Mouse (Mus musculus): ENCODE data around the gene Slc25a21.

Slc25a21 gene

DNA sequence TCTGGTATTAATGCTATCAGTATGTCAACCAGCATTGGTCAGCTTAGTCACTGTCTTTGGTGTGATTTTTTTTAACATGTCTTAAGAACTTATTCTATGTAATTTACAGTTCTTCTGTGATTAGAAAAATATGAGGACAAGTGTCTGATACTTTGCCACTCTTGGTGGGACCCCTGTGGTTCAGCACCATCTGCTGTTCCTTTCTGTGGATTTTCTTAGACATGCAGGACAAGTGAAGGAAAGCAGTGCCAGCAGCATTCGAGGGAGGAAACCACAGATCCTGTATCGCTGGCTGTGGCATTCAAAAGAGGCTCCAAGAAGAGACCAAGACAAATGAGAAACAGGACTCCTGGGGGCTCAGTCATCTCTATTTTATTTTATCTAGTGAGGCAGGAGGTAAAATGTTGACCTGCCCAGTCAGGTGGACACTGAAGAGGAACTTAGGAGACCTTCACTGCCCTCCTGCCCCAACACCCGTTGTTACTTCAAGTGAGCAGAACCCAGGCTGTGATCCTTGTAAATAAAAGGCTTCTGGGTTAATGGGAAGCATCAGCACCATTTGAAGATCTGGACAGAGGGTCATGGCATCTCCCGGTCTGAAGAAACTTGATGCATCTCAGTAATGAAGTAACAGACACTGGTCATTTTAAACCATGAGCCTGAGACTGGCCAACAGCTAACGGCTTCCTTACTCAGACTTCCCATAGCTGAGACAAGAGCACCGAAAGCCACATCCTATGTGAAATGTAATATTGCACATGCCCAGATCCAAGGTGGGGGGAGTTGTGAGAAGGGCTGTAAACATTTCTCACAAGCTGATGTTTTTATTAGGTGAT is 306.2 kb downstream of the Slc25a21 start:
- no peak for DNase-seq (ENCODE audit: low spot score)

DNA sequence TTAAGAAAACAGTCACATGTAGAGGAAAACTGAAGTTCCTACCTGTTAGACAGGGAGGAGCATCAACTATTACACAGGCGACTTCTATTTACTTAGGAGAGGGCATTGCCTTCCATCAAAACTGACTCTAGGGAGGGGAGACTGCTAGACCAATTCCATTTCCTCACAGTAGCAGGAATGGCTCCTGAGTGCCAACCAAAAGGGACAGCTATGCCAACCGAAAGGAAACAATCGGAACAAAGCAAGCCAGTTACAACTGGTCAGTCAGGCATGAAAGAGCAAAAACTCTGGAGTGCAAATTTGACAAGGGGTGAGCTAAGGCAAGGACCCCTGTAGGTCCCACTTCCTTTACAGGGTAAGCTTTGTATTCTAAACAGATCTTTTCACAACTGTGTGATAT is 319.5 kb downstream of the Slc25a21 start:
- DNase-seq (ENCODE audit: low spot score), result no peak

DNA sequence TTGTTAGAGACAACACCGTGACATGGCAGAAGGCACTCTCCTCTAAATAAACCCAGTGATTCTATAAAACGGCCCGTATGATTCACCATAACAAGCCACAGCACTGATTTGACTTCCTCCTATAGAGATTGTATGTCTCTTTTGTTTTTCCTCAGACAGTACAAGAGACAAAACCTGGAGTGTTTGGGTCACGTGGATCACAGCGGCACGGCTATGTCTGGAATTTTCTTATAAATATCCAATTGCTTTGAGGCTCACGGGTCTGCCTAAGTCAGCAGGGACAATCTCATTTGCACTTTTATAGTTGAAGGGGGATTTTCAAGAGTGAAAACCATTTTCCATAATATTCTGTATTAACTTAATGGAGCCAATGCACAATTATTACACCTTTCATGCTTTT is 320.7 kb downstream of the Slc25a21 start:
- DNase-seq (ENCODE audit: low spot score), result no peak

DNA sequence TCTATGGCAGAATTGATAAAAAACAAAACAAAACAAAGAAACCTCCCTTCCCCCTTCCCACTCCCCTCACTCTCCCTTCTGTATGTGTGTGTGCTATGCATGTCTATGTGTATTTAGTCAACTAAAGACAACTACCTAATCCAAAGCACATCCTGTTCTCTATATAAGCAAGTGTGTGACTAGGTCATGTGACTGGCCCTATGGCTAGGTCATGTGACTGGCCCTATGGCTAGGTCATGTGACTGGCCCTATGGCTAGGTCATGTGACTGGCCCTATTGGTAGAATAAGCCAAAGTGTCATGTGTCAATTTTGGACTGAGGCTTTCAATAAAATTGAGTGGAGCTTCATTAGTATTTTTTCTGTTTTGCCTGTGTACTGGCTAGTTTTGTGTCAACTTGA is 324.1 kb downstream of the Slc25a21 start:
- DNase-seq (ENCODE audit: low spot score), result no peak

DNA sequence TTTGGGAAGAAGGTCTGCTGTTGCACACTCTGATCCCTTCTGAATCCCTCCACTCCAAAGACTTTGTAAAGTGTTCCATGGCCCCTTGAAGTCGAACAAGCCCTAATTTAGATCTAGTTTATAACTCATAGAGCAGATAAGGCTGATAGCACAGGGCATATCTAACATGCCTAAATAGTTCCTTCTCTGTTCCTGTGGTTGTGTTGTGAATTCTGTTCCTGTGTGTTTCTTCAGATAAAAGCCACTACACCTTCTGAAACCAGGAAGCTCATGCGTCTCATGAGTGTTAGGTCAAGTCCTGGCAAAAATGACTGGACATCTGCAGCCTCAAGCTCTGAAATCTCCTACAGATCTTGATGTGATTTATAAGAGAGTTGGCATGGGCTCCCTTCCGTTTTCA is 326.7 kb downstream of the Slc25a21 start:
- DNase-seq (ENCODE audit: low spot score), result no peak

DNA sequence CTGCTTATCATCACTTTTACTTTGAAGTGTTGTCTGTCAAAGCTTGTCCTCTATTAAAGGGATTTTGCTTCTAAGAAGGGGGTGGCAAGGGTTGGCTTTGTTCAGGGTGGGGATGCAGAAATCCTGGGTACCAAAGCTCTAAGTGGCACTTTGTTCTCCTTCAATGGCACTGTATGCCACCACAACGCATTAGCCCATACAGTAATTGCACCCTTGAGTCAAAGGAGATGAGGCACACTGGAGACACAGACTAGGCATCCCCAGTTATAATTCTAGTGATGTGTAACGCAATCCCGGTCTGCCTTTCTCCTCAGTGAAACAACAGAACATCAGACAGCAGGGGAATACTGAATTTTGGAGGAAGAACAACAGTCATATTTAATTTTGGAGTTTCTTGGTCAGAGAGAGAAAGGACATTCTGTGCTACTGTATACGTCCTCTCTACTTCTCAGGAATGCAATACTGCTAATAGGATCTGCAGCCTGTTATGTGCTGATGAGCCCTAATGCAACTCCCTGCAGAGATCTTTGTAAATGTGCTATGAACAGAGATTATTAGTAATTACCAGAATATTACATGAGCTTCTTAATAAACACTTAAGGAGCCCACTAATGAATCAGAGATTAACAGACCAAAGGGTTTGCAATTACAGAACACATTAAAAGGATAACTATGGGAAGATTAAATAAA is 333.3 kb downstream of the Slc25a21 start:
- DNase-seq (ENCODE audit: low spot score), result no peak

DNA sequence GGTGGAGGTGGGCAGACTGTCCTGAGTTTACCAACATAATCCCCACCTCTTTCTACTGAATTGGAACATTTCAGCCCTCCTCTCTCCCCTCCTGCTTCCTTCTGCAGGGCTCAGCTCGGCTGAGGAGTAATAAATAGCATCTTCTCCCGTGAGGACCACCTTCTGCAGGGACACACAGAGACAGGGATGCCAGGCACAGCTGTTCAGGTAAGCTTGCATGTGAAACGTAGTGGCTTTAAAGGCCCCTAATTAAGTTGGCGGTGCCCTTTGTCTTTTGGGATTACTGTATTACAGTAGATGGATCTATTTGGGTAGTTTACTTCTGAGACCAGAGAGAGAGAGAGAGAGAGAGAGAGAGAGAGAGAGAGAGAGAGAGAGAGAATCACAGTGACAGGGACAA is 344.6 kb downstream of the Slc25a21 start:
- DNase-seq (ENCODE audit: low spot score), result no peak

DNA sequence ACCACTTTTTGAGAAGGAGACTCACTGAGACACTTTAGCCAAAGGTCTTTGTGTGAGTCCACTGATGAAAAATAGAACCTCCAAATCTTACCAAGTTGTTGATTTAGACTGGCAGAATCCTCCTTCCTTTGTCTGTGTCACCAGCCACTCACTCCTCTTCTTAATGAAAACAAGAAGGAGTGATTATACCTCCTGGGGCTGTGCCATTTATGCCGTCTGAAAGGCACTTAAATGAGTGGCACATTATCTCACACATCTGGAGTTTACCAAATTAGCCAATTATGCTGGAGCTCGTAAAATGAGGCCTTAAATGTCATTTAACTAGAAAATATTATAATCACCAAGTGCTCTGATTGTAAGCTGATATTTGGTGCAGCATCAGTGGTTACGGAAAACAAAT is 345.8 kb downstream of the Slc25a21 start:
- DNase-seq (ENCODE audit: low spot score), result no peak

DNA sequence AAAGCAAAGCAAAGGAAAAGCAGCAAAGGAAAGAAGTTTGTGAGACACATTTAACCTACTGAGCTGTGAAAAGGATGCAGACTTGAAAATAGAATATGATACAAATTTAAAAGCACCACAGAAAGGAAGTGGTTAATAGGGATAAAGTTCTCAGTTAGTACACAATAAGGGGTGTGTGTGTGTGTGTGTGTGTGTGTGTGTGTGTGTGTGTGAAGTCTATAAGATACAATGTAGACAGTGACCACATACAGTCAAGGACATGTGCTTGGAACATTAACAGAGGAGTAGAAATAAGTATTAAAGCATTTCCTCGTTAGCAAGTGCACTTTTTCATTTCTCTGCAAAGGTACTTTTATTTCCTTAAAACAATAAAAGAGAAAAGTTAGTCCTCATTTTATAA is 367.3 kb downstream of the Slc25a21 start:
- no peak for DNase-seq (ENCODE audit: low spot score)

DNA sequence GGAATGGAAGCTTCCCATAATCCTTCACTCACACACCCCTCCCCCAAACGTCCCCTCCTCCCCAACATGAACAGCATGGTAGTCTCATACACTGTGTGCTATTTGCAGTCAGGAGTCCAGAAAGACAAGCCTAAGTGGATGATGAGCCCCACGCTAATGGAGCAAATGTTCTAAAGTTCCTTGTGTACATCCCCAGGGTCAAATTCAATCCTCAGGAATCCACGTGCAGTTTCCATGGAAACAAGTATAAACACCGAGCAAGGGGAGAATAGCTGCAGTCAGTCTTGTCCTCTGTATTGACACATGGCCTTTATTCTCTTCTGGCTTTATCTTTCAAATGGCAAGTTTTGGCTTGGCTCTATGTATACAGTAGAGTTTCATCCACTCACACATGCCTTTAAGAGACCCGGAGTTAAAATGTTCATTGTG is 367.8 kb downstream of the Slc25a21 start:
- DNase-seq (ENCODE audit: low spot score), result no peak

DNA sequence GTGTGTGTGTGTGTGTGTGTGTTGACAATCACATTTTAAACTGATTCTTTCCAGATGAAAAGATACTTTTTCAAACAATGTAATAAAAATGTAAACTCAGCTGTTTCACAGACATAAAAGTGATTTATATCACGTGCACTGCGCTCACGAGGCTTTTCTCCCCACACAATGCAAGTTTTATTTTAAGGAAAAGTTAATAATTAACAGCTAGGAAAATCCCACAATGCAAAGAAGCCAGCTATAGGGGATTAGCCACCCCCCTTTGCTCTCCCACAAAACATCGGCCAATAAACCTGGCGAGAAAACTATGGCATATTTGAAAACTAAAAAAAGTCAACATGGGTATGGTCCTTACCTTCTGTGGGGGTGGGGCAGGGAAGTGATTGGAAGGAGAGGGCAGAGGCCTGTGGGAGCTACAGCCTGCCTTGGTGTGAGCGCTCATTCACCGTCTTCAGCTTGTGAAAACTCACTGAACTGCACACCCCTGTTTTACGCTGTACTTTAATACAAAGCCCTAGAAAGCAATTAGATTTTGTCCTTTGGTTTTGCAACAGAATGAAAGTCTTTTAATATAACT is 369.4 kb downstream of the Slc25a21 start:
- no peak for DNase-seq (ENCODE audit: low spot score)

DNA sequence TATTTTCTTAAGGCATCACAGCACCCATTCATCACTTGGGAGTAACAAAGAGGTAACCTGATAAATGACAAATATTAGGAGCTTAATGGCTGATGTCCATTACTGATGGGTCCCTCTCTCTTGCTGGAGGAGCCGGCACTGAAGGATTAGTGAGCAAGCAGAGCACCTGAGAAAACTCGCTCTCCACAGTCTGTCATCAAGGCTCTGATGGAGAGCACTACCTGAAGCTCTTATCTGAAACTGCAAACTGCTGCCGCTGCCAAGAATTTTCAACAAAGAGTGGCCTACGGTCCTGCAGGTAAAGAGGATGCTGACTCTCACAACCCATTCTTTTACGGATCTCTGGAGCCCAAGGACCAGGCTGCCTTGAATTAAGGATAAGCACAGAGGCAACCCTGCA is 372.6 kb downstream of the Slc25a21 start:
- DNase-seq (ENCODE audit: low spot score), result no peak

DNA sequence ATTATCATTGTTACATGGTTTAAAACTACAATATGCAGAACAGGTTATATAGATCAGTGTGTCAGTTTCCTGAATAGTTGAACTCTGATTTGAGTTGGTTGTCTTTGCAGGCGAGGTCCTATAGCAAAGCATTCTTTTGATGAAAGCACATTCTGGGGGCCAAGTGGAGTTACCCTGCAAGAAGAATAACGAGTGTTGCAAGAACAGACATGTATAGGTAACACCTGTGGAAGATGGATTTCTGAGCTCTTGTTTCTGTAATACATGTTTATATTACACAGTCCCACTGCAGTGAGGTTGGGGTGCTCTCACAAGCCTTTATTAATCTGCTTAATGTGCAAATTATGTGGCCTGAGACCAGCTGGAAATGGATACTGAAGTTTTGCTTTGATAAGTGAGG is 375.1 kb downstream of the Slc25a21 start:
- no peak for DNase-seq (ENCODE audit: low spot score)

DNA sequence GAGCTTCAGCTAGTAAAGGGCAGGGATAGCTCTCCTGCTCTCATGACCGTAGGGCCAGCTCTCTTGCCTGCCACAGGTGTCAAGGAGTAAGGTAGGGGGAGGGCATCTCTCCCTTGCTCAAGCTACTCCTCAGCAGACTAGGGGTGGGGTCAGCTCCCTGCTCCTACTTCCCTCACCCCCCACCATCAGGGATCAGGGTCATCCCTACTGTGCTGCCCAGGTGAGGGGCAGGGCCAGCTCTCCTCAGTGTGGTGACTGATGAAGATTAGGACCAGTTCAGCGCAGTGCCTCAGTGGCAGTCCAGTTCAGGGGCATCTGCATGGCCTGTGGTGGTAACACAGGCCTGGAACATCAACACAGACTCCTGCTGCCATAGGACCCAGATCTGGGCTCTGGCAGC is 376.7 kb downstream of the Slc25a21 start:
- no peak for DNase-seq (ENCODE audit: low spot score)

DNA sequence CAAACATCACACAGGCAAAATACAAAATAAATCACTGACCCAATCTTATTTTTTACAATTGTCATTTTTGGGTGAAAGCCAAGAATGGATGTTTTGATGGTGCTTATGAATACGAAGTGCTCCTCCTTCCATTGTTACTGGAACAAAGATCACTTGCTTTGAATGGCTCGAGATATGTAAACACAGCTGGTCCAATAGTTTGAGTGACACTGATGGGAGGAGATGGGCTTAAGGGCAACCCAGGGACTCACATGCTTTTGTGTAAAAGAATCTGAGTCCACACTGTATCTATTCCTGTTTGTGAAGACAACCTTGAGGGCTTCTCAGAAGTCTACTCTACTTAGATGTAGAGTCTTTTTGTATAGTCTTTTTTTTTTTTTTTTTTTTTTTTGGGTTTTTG is 389.8 kb downstream of the Slc25a21 start:
- DNase-seq (ENCODE audit: low spot score), result no peak

DNA sequence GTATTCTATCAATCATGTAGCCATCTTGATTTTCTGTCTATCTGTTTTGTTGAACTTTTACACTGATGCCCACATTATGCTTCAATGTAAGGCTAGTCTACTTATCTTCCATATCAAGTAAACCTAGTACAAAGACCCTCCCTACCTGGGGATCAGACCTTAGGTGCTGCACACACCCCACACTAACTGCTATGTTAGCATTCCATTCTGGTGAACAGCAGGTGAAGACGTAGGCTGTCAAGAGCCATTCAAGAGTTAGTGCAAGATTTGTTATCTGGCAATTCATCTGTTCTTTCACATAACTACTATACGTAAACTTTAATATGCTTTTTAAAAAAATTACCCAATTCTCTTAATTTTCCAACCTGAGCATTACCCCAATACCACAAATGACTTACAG is 390.2 kb downstream of the Slc25a21 start:
- no peak for DNase-seq (ENCODE audit: low spot score)

DNA sequence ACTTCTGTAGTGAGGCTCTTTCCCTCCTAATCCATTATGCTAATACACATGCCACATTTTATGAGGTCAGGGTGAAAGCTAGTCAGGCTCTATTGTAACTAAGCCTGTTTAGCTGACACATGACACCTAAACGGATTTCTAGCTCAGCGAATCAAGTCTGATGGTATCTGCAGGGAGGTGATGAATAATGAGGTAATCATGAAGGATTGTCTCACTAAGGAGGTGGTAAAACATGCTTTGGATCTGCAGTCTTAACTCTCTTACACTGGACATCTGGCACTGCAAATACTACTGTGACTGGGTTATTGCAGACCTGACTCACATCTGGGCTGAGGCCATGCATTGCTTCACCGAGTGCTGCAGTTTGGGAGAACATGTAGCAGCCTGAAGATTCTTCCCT is 392.8 kb downstream of the Slc25a21 start:
- DNase-seq (ENCODE audit: low spot score), result no peak

DNA sequence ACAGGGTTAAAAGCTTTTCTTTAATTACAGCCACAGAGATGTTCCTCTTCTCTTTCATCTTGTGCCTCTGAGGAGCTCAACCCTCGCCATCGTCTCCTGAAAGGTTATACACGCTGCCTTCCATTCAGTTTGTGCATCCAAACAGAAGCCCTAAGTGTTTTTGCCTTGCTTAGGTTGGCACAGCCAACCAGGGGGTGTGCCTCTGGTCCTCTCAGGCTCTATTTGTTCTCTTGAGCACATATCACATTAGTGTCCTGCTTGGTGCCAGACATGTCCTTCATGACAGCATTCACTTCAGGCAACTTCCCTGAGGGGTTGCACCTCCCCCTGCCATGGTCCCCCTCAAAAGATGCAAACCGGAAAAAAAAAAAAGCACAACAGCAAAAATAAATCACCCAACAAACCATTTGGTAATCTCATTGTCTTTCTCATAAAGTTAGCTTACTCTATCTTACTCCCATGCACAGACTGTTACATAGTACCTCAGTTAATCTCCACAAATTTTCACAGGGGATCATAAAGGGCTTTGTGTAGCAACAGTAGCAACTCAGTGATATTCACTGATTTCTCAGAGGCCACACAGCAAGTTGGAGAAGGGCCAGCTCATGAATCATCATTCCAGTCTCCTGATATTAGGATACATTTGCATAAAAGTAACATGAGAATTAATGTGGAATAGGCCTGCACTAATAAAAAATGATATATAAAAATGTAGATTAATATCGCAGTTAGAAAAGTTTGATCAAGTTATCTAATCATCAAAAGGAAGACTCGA is 398.4 kb downstream of the Slc25a21 start:
- DNase-seq (ENCODE audit: low spot score), result peak; percentile 58

DNA sequence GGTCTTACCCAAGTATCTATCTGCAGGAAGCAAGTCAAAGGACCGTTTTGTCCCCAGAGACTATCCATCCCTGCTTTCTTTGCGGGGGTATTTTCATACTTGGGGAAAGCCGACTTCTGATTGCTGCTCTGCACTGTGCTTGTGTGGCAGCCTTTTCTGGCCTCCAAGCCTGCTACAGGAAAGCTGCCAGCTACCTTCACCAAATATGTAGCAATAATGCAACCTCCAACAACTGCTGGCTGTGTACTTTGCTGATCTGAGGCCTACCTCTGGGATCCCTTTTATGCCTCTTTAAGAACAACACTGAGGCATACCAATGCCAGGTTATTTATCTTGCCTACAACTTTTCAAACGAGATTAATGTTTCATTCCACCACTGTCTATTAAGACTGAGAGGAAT is 408.0 kb downstream of the Slc25a21 start:
- no peak for DNase-seq (ENCODE audit: low spot score)

DNA sequence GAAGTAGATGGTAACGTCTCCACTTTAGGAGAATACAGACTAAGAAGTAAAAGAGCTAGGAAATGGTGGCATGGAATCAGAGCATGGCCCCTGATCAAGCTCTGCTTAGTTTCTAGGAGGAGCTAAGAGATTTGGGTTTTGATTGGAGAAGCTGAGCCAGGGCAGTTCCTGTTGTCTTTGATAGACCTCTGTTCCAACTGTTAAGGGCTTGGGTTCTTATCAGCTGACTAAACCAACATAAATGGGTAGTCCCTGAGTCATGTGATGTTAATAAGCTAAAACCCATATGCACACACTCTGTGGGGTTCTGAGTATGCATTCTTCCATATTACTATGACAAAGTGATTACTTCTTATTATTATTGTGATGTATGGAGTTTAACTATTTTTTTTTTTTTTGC is 412.0 kb downstream of the Slc25a21 start:
- no peak for DNase-seq (ENCODE audit: low spot score)

DNA sequence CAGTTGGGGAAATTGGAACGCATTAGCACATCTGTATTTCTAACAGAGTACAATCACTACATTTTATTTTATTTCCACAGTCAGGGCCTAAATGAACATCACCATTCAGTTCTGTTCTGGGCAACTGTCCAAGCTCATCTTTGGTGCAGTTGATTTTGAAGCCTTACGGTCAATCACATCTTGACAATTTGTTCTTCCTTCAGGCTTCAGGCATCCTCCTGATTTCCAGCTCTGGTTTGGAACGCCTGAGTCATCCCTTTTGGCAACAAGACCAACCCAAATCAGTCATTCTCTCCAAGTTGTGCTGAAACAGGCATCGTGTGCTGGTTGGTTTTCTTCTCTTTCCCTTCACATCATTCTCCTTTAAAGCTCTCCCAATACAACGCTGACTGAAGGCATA is 416.1 kb downstream of the Slc25a21 start:
- no peak for DNase-seq (ENCODE audit: low spot score)

DNA sequence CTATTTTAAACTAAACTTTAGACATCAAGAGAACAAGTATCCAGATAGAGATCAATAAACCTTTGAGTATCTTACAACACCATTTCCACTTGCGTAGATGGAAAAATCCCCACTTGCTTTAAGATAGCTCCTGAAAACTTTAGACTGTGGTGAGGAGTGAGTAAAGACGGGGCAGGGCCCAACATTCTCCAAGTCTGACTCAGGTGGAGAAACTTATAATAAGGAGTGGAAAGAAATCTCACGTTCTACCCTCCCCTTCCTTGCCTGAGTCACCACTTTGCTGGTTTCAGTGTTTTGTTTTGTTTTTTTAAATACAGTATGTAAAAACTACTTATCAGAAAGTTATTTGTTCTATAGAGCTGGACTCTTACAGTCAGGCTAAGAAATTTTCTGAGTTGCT is 417.7 kb downstream of the Slc25a21 start:
- no peak for DNase-seq (ENCODE audit: low spot score)

DNA sequence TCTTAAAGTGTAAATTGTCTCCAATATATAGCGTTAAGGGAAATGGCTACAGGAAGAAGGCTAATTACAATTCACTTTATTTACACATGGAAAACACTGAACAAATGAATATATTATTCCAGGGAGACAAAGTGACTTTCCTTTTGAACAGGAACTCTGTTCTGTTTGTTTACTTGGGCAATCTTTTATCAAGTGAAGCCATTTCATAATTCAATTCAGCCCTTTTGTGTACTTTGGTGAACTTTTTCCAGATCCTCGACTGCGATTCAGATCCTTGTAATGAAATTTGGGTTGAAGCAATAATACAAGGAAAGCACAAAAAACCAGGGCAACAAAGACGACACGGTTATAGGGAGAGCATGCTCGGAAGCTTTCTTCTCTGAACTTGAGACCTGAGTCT is 423.3 kb downstream of the Slc25a21 start:
- no peak for DNase-seq (ENCODE audit: low spot score)
